Mouse (Mus musculus) cerebellum, adult 11 months (tissue): ENCODE results near the gene Rasa3.

Source experiments
- DNase-seq: peaks from one replicate; pipeline ENCODE4 v3.0.0; 2022

Rasa3 gene

GRCm38 (mm10) chr8:13677413-13677883 is at the start of gene Rasa3:
Gene Rasa3 (minus strand): TSS chr8:13677603.
- DNase-seq, result peak; percentile 95

GRCm38 (mm10) chr8:13725722-13726121 is 48.3 kb upstream of the Rasa3 start:
- peak; percentile 46 for DNase-seq

GRCm38 (mm10) chr8:13718980-13719379 is 41.6 kb upstream of the Rasa3 start:
- DNase-seq, result no peak

- no peak for DNase-seq
These were observed 31.1 kb upstream of the Rasa3 start for GRCm38 (mm10) chr8:13708514-13708913.

GRCm38 (mm10) chr8:13706918-13707317 is 29.5 kb upstream of the Rasa3 start:
- DNase-seq, result no peak

- DNase-seq, result no peak
These were observed 28.3 kb upstream of the Rasa3 start, which contains the start of gene Cfap97d2 for GRCm38 (mm10) chr8:13705668-13706067. Gene Cfap97d2 (plus strand): TSS chr8:13705889.

GRCm38 (mm10) chr8:13704301-13704700 is 26.9 kb upstream of the Rasa3 start:
- no peak for DNase-seq

GRCm38 (mm10) chr8:13703756-13704155 is 26.4 kb upstream of the Rasa3 start:
- no peak for DNase-seq

- DNase-seq, result peak; percentile 0
These were observed 25.4 kb upstream of the Rasa3 start for GRCm38 (mm10) chr8:13702755-13703154.

- no peak for DNase-seq
These were observed 22.0 kb upstream of the Rasa3 start for GRCm38 (mm10) chr8:13699323-13699949.

- DNase-seq, result no peak
These were observed 20.9 kb upstream of the Rasa3 start for GRCm38 (mm10) chr8:13698281-13698680.

GRCm38 (mm10) chr8:13697681-13698080 is 20.3 kb upstream of the Rasa3 start:
- peak; percentile 76 for DNase-seq

GRCm38 (mm10) chr8:13697196-13697595 is 19.8 kb upstream of the Rasa3 start:
- no peak for DNase-seq

- DNase-seq, result no peak
These were observed 18.8 kb upstream of the Rasa3 start for GRCm38 (mm10) chr8:13696157-13696556.

GRCm38 (mm10) chr8:13695203-13695867 is 17.9 kb upstream of the Rasa3 start:
- DNase-seq, result no peak

- no peak for DNase-seq
These were observed 17.3 kb upstream of the Rasa3 start for GRCm38 (mm10) chr8:13694735-13695134.

GRCm38 (mm10) chr8:13692302-13693066 is 15.1 kb upstream of the Rasa3 start:
- peak; percentile 85 for DNase-seq

GRCm38 (mm10) chr8:13689331-13689730 is 11.9 kb upstream of the Rasa3 start:
- DNase-seq, result no peak

GRCm38 (mm10) chr8:13688461-13688860 is 11.1 kb upstream of the Rasa3 start:
- no peak for DNase-seq

- no peak for DNase-seq
These were observed 10.5 kb upstream of the Rasa3 start for GRCm38 (mm10) chr8:13687941-13688340.

- DNase-seq, result no peak
These were observed 9.8 kb upstream of the Rasa3 start for GRCm38 (mm10) chr8:13687101-13687717.

- no peak for DNase-seq
These were observed 9.0 kb upstream of the Rasa3 start for GRCm38 (mm10) chr8:13686426-13686825.

GRCm38 (mm10) chr8:13685674-13686314 is 8.4 kb upstream of the Rasa3 start:
- DNase-seq, result peak; percentile 49
